Mouse (Mus musculus): ENCODE measurements at regions not wholly inside any gene's neighbourhood (a gene's known extent, or its start where the extent isn't known, plus 50 kb on each side); places are given as distances from the start of the nearest gene placed in this dataset.

DNA sequence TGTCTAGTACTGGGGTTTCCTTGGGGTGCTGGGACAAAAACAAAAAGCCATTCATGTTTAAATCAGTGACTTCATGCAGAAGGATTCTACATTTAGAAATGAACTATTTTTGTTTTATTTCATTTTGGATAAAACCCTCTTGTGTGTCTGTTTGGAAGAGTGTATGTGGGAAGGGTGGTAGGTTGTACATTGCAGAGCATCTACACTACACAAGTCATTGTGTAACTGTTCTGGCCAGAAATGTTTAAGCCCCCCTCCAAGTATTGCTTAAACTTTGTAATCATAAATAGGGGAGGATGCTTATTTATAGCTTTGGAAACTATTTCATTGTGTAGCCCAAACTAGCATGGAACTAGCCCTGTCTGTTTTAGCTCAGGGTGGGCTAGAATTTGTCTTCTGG is 752.3 kb downstream of the Adgrl2 start:
- DNase-seq (ENCODE audit: low spot score in 2 of 2) = no peak
- intact Hi-C loops (cut with DNase I) = no loop called here

DNA sequence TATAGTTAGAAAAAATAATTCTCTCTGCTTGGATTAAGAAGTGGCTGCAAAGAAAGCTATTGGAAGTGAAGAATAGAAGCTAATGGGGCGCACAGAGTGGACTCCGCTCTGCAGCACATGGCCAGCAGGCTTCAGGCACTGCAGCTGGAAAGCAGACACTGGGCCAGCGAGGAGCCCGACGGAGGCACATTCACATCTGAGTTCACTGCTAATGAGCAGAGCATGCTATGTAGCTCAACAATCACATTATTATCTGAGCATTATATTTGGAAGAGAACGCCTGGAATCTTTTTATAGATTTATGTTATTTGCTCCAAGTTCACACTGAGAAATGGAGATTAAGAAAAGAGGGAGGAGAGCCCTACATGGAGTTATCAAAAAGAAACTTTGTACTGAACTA is 752.8 kb downstream of the Adgrl2 start:
- intact Hi-C loops (cut with DNase I) = no loop called here
- no peak for DNase-seq (ENCODE audit: low spot score in 2 of 2)

DNA sequence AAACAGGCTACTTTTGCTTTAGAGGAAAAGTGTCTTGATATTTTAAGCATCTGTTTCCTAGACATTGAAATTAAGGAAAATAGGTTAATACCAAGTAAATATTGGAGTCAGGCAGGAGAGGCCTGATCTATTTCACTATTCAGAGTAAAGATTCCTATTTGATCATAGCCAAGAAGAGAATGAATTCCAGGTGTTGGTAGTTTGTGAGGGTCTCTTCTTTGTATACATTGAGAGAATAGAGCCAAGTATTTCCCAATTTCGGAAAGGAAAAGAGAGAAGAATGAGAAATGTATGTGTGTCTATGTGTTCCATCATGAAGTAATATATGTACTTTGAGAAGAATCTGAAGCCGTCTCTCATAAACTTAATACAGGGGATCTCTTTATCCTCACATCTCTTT is 756.7 kb downstream of the Adgrl2 start:
- intact Hi-C loops (cut with DNase I) = no loop called here
- no peak for DNase-seq (ENCODE audit: low spot score in 2 of 2)

DNA sequence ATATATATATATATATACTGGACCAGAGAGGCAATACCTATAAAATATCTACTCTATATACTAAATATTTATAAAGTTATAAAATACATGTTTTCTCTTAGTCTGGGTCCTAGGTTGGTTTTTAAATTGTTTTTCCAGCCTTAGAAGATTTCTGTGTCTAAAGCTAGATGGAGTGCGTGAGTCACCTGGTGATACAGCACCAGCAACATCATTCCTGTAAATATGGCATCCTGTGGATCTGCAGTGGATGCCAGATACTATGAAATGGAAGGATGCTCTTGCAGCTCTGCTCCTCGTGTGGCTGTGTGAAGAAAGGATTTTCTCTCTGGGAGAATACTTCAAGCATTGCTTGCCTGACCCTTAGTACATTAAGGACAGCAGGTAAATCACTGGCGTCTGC is 761.2 kb downstream of the Adgrl2 start:
- intact Hi-C loops (cut with DNase I) = no loop called here
- DNase-seq (ENCODE audit: low spot score in 2 of 2) = no peak

DNA sequence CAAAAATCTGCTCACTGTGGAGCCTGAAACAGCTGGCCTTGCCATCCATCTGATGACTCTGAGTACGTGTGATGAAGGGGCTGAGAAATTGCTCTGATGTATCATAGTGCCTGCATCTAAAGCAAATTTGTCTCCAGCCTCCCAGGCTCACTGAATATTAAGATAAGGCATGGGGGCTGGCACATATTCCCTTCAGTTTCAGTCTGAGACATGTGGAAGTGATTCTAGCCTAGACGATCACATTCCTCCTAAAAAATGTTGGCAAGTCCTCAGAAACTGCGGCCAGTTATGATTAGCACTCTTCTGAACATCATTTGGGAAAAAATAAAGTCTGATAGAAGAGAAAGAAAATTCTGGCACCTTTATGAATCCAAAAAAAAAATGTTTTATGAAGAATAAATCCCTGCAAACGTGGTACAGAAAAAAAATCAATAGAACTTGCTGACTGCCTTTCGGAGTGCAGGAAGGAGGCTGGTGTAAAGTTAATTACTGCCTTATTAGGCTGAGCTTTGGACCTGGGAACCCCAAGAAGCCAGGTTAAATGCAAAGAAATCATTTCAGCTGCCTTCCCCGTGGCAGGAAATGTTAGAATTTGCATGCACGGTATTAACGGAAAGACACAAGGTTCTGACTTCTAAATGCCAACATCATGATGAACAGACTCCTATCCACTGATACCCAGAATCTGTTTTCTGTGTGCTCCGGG is 762.2 kb downstream of the Adgrl2 start:
- intact Hi-C loops (cut with DNase I) = no loop called here
- DNase-seq (ENCODE audit: low spot score in 2 of 2) = no peak

DNA sequence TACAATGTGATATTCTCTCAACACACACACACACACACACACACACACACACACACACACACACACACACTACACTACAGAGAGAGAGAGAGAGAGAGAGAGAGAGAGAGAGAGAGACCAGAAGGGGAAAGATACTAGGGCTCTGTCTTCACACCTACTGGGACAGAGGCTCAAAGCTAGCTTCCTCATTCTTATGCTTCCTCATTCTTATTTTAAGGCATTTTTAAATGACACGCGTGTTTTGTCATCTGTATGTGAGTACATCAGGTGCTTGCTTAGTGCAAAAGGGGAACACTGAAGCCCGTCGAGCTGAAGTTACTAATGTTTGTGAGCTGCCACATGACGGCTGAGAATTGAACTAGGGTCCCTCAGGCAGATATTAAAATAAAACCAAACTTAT is 769.5 kb downstream of the Adgrl2 start:
- DNase-seq (ENCODE audit: low spot score in 2 of 2) = no peak
- intact Hi-C loops (cut with DNase I) = no loop called here

DNA sequence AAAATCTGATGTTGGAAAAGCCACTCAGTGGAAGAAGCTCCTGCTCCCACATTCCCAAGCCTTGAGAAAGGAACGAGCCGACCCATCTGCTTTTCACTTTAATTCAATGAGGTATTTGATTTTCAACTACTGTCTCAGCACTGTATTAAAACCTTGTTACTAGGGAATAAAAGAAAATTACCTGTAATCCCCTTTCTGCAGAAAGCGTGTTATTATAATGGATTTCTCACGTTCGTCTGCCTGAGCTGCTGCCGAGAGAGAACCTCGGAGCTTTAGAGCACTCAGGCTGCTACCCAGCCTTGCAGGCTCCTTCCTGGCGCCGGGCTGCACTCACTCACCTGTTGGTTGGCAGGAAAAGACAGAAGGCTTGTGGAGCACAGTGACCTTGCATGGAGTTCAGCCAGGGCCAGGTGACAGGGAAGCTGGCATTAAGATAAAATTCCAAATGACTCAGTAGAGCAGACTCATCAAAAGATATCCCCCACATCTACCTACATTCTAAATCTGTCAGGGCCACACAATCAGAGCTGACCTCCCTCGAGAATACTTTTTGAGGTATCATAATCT is 770.2 kb downstream of the Adgrl2 start:
- intact Hi-C loops (cut with DNase I) = no loop called here
- DNase-seq (ENCODE audit: low spot score in 2 of 2) = no peak

DNA sequence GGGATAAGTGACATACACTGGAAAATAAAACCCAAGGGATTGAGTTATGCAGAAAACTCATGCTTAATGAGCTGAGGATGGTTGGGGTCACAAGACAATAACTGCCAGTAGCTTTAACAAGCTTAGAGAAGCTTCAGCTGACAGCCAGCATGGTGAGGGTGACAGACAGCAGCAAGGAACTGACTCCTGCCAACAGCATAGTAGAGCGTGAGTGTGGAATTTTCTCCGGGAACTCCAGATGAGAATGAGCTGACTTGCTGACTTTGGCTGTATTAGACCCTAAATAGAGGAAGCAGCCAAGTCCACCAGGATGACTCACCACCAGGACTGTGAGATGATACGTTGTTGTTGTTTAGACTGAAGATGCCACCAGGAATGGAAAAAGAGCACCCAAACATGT is 788.2 kb downstream of the Adgrl2 start:
- intact Hi-C loops (cut with DNase I) = no loop called here
- no peak for DNase-seq (ENCODE audit: low spot score in 2 of 2)

DNA sequence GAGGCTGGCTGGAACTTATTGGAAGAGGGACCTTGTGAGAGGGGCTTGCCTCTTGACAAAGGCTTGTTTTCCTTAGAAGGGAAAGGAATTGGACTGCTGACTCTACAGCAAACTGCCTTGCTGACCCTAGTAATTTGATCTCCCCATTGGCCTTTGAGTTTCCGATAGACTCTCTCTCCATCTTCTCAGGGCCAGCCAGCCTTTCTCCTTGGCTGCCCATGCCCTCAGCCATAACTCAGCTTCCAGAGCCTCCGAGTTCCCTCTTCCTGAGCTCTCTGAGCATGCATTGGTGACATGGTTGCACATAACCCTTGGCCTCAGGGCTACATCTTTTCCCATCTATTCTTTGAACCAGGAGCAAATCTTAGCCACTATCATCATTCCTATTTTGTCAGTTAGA is 803.7 kb downstream of the Adgrl2 start:
- intact Hi-C loops (cut with DNase I) = no loop called here
- no peak for DNase-seq (ENCODE audit: low spot score in 2 of 2)

DNA sequence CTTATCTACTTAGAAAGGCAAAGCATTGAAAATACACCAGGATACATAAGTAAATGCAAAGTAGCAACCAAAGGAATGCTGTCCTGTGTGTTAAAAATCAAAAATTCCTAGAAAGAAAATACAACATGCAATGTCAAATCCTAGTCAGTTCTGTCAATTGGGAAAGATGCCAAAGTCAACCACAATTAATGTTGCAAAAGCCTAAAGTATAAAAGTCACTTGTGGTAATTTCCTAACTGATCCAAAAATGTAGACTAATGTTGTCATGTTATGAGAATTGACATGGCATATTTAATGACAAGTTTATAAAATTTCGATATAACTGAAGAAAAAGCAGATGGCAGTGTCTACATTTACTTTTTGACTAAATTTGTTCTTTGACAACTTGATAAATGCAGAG is 822.8 kb downstream of the Adgrl2 start:
- intact Hi-C loops (cut with DNase I) = no loop called here
- DNase-seq (ENCODE audit: low spot score in 2 of 2) = no peak

DNA sequence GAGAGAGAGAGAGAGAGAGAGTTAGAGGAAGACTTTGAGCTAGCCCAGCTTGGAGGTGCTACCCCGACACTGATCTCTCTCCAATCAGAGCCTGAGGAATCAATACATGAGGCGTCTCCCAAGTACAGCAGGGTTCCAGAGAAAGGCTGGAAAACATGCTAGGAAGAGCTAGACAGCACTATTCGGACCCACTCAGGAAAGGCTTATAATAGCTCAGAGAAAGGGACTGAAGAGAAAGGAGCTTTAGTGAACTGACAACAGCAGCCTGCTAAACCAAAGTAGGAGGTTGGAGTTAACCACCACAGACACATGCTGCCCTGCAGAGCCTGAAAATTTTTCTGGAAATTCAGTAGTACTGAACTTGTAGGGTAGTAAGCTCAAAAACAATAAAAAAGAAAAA is 831.3 kb downstream of the Adgrl2 start:
- DNase-seq (ENCODE audit: low spot score in 2 of 2) = no peak
- intact Hi-C loops (cut with DNase I) = no loop called here

DNA sequence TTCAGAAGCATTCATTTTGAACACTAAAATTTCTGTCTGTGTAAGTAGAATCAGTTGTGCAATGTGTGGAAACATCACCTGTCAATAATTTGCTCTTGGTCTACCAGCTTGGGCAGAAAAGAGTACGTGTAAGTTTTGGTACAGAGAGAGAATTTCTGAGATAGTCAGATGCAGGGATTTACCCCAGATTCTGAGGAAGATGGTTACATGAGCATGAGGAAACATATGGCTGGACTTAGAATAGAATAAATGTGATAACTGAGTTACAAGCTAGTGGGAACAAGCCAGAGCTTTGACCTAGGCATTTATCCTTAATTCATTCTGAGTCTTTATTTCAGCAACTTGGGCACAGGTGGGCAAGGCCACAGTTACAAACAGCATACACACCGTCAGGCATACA is 831.8 kb downstream of the Adgrl2 start:
- no peak for DNase-seq (ENCODE audit: low spot score in 2 of 2)

DNA sequence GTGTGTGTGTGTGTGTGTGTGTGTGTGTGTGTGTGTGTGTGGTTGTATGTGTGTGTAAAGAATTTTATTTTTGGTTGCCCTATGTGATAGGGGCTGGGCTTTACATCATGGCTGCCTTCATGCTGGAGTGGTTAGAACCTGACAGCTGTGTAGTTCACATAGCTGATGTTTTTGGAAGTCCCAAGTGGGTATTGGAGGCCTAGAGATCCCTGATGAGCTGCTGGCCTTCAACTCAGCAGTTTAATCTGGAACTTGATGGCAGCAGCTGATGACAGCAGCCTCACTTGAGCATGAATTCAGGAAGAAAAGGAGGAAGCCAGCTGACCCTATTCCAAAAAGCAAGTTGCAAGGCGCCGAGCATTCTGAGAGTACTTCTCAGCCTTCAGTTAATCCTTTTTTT is 846.6 kb downstream of the Adgrl2 start:
- DNase-seq (ENCODE audit: low spot score in 2 of 2) = no peak
- intact Hi-C loops (cut with DNase I) = no loop called here

More for the DNA sequence above, 831.8 kb downstream of the Adgrl2 start:
- intact Hi-C loops (cut with DNase I) = no loop called here

DNA sequence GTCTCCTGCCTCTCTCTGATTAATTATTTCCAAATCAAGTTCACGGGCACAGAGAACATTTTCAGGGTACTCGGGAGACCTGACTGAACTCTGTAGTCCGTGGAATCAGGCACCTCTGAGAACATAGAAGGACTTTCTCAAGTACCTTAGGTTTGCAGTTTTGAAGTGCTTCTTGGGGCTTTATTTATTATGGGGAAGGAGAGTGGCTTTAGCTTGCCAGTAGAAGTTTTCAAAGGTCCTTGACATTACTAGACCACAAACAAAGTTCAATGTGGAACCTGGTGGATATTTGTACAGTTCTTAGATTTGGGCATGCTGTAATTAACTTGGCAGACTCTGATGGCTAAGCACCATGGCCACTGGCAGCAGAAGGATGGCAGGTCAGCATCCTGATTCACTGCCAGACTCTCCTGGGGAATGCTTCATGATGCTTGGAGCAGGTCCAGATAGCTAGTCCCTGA is 853.5 kb downstream of the Adgrl2 start:
- DNase-seq (ENCODE audit: low spot score in 2 of 2) = no peak
- intact Hi-C loops (cut with DNase I) = no loop called here

DNA sequence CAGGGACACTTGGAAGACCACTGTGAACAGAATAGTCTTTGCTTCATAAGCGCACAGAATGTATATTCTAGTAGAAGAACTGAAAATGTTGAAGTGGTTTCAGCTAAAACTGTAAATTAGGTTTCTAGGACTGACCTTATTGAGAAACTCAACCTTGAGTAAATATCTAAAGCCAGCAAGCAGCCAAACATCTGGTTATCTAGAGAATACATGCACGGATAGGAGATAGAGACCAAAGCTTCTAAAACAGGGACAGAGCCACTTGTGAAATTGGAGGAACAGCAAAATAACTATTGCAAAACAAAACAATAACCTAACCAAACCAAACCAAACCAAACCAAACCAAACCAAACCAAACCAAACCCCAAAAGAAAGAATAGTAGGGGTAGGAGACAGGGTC is 855.7 kb downstream of the Adgrl2 start:
- DNase-seq (ENCODE audit: low spot score in 2 of 2) = no peak
- intact Hi-C loops (cut with DNase I) = no loop called here

DNA sequence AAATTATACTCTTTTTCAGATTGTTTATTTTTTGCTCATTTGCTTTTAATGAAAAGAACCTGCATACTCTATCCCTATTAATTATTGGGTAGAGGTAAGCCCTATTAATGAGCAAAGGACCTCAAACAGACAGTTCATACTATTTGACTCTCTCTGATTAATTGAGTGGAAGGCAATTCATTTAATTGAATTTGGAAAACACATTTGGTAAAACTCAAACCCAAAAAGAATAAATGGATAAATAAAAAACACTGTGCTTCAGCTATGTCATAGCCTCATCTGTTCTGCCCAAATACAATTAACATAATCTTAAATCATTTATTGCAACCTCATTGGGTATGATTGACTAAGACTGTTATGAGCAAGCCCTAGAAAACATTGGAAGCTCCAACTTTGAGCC is 874.8 kb downstream of the Adgrl2 start:
- DNase-seq (ENCODE audit: low spot score in 2 of 2) = no peak
- intact Hi-C loops (cut with DNase I) = no loop called here

DNA sequence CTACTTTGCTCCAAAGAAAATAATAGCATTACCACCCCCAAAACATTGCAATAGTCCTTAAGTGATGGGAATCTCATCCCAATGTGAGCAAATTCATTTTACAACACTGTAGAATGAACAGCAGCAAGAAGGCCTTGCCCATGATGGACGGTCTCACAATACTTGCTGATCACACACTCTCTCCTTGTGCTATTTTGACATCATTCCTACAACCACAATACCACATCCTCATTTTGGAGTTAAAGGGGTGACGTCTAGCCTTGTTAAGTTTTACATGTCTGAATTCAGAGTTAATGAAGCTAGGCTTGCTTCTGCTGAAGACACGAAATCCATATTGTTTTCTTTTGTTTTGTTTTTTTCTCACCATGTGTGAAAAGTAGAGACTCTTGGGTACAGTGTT is 878.2 kb downstream of the Adgrl2 start:
- no peak for DNase-seq (ENCODE audit: low spot score in 2 of 2)

DNA sequence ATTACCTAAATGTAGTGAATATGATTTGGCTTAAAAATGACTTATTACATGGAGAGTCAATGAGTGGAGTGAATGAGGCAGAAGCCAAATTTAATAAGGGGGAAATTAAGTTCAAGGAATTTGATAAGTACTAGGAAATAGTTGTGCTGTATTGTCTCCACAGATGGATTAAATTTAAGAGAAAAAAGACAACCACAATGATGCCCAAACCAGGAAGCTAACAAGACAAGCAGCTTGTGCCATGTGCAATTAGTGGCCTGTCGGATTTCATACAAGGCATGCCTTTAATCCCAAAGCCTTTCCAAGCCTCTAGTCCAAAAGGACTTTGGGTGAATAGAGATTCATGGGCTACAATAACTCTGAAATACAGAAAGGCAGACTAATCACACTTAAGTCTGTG is 883.3 kb downstream of the Adgrl2 start:
- intact Hi-C loops (cut with DNase I) = no loop called here
- no peak for DNase-seq (ENCODE audit: low spot score in 2 of 2)

More for the DNA sequence above, 878.2 kb downstream of the Adgrl2 start:
- intact Hi-C loops (cut with DNase I) = no loop called here

DNA sequence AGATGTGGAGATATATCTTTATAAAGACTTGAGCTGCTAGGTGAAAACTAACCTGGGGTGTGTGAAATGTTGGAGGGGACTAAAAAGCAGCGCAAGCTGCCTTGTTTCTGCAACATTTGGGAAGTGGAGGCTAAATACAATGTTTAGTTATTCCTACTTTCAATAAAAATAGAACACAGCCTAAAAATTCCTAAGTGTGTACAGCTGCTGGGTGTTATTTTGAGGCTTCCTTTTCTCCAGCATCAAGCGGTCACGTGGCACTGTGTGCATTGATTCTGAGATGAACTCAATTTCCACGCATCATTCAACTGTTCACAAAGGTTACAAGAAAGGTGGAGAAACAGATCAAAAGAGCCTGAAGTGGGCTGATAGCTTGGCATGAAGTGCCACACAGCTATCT is 896.4 kb downstream of the Adgrl2 start:
- intact Hi-C loops (cut with DNase I) = no loop called here
- peak in 1 of 2 experiments; percentile 14 for DNase-seq (ENCODE audit: low spot score in 2 of 2)

DNA sequence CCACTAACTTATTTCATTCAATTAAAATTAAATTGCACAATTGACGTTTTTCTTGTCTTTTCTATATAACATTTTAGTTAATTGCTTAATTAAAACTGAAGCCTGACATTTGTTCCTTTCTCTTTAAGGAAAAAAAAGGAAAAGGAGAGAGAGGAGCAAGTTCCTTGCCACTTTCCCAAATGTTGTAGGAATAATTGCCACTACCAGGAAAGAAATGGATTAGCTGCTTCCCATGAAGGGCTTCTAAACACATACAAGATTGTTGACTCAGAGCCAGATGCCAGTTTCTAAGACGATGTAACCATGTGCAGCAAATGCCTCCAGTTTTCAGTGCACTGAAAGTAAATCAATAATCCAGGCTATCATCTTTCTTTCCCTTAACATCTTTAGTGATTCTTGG is 914.5 kb downstream of the Adgrl2 start:
- intact Hi-C loops (cut with DNase I) = no loop called here

DNA sequence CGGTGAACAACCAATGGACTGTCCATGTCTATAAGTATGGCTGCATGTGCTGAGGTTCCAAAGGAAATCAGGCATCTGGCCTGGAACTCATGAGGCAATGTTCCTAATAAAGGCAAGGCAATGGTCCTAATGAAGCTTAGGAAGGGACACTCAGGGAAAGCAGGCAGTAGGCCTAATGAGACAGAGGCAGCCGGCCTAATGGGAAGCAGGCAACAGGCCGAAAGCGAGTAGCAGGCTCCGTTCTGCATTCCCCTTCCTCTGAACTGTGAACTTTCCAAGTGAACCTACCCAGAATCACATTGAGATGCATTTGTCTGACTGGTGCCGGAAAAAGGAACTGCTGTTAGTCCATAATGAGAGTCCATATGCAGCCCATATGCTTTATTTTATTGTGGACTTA is 923.7 kb downstream of the Adgrl2 start:
- no peak for DNase-seq (ENCODE audit: low spot score in 2 of 2)
- intact Hi-C loops (cut with DNase I) = no loop called here

More for the DNA sequence above, 914.5 kb downstream of the Adgrl2 start:
- no peak for DNase-seq (ENCODE audit: low spot score in 2 of 2)

DNA sequence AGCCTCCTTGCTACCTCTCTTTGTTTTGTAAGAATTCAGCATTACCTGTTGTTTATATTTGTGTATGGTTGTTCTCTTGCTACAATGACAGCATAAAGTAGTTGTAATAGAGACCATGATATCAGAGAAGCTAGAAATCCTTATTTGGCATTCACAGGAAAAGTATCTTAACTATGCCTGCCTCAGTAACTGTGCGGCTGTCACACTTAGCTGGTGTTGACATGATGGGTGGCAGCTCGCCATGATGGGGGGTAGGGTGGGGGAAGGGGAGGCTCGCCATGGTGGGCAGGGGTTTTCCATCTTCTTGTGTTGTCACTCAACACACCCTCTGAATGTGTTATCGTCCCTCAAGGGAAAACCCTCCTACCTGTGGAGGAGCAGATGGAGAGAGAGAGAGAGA is 934.3 kb downstream of the Adgrl2 start:
- intact Hi-C loops (cut with DNase I) = no loop called here
- DNase-seq (ENCODE audit: low spot score in 2 of 2) = no peak
